In the genomic region with DNA sequence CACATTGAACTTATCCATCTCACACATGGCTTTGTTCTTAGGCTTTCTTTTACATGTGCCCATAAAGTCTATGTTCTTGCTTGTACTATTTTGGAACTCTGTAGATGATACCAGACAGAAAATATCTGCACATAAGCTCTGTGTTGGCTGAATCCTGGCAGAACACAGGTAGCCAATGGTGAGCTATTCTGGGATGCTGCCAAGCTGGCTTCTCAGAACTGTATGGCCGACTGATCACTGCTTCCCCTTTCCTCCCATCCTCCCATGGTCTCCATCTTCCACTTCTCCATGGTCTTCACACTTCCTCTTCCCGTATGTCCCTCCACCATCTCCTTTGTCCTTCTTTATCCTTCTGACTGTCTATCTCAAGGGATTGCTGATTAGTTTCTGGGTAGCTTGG, we compare ENCODE assay signal across 25 mouse cellular contexts. TPM values are rescaled to one million over a fixed set of nuclear protein-coding genes. Genes with fewer than 3 reads are reported as not detected.
A peak's percentile ranks its signal among the peaks of the same experiment; 100 is the strongest.
DNase-seq lines count a peak whose midpoint lies in the region; ATAC-seq lines count a peak whose summit lies in the region.
"Had no signal": no experiment of that assay in that cellular context is flagged by ENCODE, and none has a peak within 500 bp of the region (broad histone marks: within the 10 kb centered on the region; RNA-seq: fewer than 3 reads in every experiment).

No protein-coding gene starts in this region.

- ATAC-seq in granulocyte monocyte progenitor cell, adult 5-6 weeks (replicated peaks; ENCODE audit: poor library complexity, severe bottlenecking): 0 out of 2 replicates have a peak, but pooled peaks have one; percentile 22
- ATAC-seq: activated CD4-positive, CD25-positive, alpha-beta regulatory T cell, adult 4 months; CD4-positive, CD25-positive, alpha-beta regulatory T cell, adult 4 months; Patski had no signal

- DNase-seq in cerebellum, postnatal 10 days: peak; percentile 59 to 64
- DNase-seq in cerebellum, adult 11 months: no peak
- DNase-seq in cerebellum, postnatal 14 days: peak; percentile 52 to 61
- DNase-seq in cerebellum, postnatal 25 days: no peak
- DNase-seq in embryo, embryonic 11 days: no peak
- DNase-seq: adrenal gland, adult 2 months; adrenal gland, adult 8-10 months; adrenal gland, postnatal 10 days; adrenal gland, postnatal 14 days; adrenal gland, postnatal 25 days; adrenal gland, postnatal 36 days; B cell, adult 2 months; cerebellum, adult 11-12 months; cerebellum, adult 18-20 months; cerebellum, adult 2 months had no signal

RNA-seq across cellular contexts. Expression of a gene that starts 7.7 kb away (rescaled TPM):
- not detected in 2 replicates for total RNA-seq in granulocyte monocyte progenitor cell, adult 5-6 weeks (2014; fragmentation: Nextera tagmentation)
- total RNA-seq in granulocyte monocyte progenitor cell, adult 5-6 weeks (2017): not detected in 2 replicates
- total RNA-seq: CH12.LX, MEL had no signal

RNA-seq across cellular contexts. Expression of a gene that starts 26.8 kb away (rescaled TPM):
- not detected in 2 replicates for total RNA-seq in granulocyte monocyte progenitor cell, adult 5-6 weeks (2014; fragmentation: Nextera tagmentation)
- total RNA-seq in granulocyte monocyte progenitor cell, adult 5-6 weeks (2017): not detected in 2 replicates
- total RNA-seq: adrenal gland, adult 18-20 months; adrenal gland, adult 2 months; adrenal gland, adult 8-10 months; adrenal gland, postnatal 10 days; adrenal gland, postnatal 14 days; adrenal gland, postnatal 25 days; adrenal gland, postnatal 36 days; adrenal gland, postnatal 4 days; CH12.LX; ES-E14; G1E; MEL had no signal

Comparison
In these comparisons a context has a peak if more than half of its experiments do, and no peak if none do; other contexts are left out.
1. DNase-seq: peak in cerebellum, postnatal 10 days (2 of 2) and cerebellum, postnatal 14 days (2 of 2); none in cerebellum, adult 11 months (single experiment), cerebellum, postnatal 25 days (0 of 2) and embryo, embryonic 11 days (single experiment).